Mouse (Mus musculus) stomach, embryonic 15.5 days (tissue): ENCODE results near the gene Ccdc127. TPM values are rescaled to one million over a fixed set of nuclear protein-coding genes. Genes with fewer than 3 reads are reported as not detected.

Experiments
- ATAC-seq: fragments of 200-750 bp; cut with Nextera tagmentation; 2 replicates; pipeline ENCODE4 v1.8.0; 2017; ENCODE audit warnings: low read depth, moderate number of reproducible peaks, moderate TSS enrichment; ENCODE audit not compliant: insufficient read depth, low FRiP score
- H3K27ac ChIP-seq: fragments of 300-500 bp; sonication (generic); 2 replicates; pipeline ENCODE4 v1.5.1; 2015; ENCODE audit warnings: mild to moderate bottlenecking, inconsistent platforms
- H3K27me3 ChIP-seq: fragments of 300-500 bp; sonication (generic); replicated peaks from 2 replicates; pipeline ENCODE4 v1.6.1; 2015; ENCODE audit warnings: inconsistent platforms
- H3K36me3 ChIP-seq: fragments of 300-500 bp; sonication (generic); 2 replicates; pipeline ENCODE4 v1.6.1; 2015; ENCODE audit warnings: inconsistent platforms
- H3K4me1 ChIP-seq: fragments of 300-500 bp; sonication (generic); 2 replicates; pipeline ENCODE4 v1.6.1; 2015; ENCODE audit warnings: inconsistent platforms
- H3K4me2 ChIP-seq: fragments of 300-500 bp; sonication (generic); 2 replicates; pipeline ENCODE4 v1.6.1; 2015; ENCODE audit warnings: mild to moderate bottlenecking, inconsistent platforms
- H3K4me3 ChIP-seq: fragments of 300-500 bp; sonication (generic); replicated peaks from 2 replicates; pipeline ENCODE4 v1.5.1; 2015; ENCODE audit warnings: inconsistent platforms
- H3K9ac ChIP-seq: fragments of 300-500 bp; sonication (generic); 2 replicates; pipeline ENCODE4 v1.6.1; 2015; ENCODE audit warnings: inconsistent platforms
- H3K9me3 ChIP-seq: fragments of 300-500 bp; sonication (generic); 2 replicates; pipeline ENCODE4 v1.6.1; 2016; ENCODE audit warnings: inconsistent platforms
- WGBS: fragments of 180-500 bp; shearing (Covaris S2); methylation state at CpG from one replicate; pipeline ENCODE4 v1.1.7; 2015; 5-methylcytosine and 5-hydroxymethylcytosine counted together
- microRNA counts: library from miRNA; unstranded; fragments of <30 nt; microRNA quantifications from one replicate; lab custom pipeline; 2016
- microRNA-seq: library from miRNA; unstranded; fragments of <30 nt; microRNA quantifications from one replicate; pipeline ENCODE4, GENCODE M21; 2016
- polyA plus RNA-seq: library from polyadenylated mRNA; unstranded; fragments of >200 nt; fragmentation: Nextera tagmentation; extraction: Ambion mirVana; gene quantifications from 2 replicates; pipeline ENCODE4 v1.2.1, GENCODE M21; 2015

The Ccdc127 gene
- polyA plus RNA-seq, 1 experiment from 2014 or later = 55.6 TPM

GRCm38 (mm10) chr13:74399298-74399839, 49.3 kb downstream of the Ccdc127 start, which contains the start of gene Ftl1-ps1:
Gene Ftl1-ps1, plus strand, starts transcription at chr13:74399694.
- Histone ChIP-seq H3K9ac (no peak within 1 kb of the TSS), H3K27me3 (no peaks in the 10 kb centered on the region), H3K9me3 (no peaks in the 10 kb centered on the region), H3K36me3 (no peaks in the 10 kb centered on the region), H3K4me1 (no peaks in the 10 kb centered on the region), H3K27ac (no peak within 1 kb of the TSS), H3K4me2 (no peak within 1 kb of the TSS), H3K4me3 (no peak within 1 kb of the TSS)
- no peak for ATAC-seq
- 19% methylated on average over 11 of the region's 11 CpGs for WGBS

MicroRNAs within 50 kb of the gene (microRNA counts, 519-probe panel; counts per million panel counts)
- not detected for microRNA mmu-miR-692 (lab: Ali Mortazavi, UCI)

Small RNA genes within 50 kb of the gene (microRNA-seq; reads per million reads assigned to microRNA genes)
- not detected for gene Mir692-3

Other genes starting within 250 kb of the Ccdc127 start
- 0.55 and 1.1 TPM in 2 replicates for gene Slc9a3, start 228.9 kb upstream of the Ccdc127 start, polyA plus RNA-seq
- gene Exoc3, start 141.6 kb upstream of the Ccdc127 start, polyA plus RNA-seq = 59.6 and 67.2 TPM in 2 replicates
- gene Ahrr, start 58.0 kb upstream of the Ccdc127 start, polyA plus RNA-seq = 0.50 and 0.52 TPM in 2 replicates
- gene Pdcd6, start 32.7 kb upstream of the Ccdc127 start, polyA plus RNA-seq = 150 and 153 TPM in 2 replicates
- 256 and 275 TPM in 2 replicates for gene Sdha, start within 50 bp of the Ccdc127 start, polyA plus RNA-seq
- gene Lrrc14b, start 13.7 kb downstream of the Ccdc127 start, polyA plus RNA-seq = not detected in 2 replicates
- gene Zfp72, start 40.5 kb downstream of the Ccdc127 start, polyA plus RNA-seq = 5.2 and 5.9 TPM in 2 replicates
- 76.2 and 338 TPM in 2 replicates for gene Ftl1-ps1, start 49.4 kb downstream of the Ccdc127 start, polyA plus RNA-seq
- 19.3 and 19.5 TPM in 2 replicates for gene Zfp825, start 143.7 kb downstream of the Ccdc127 start, polyA plus RNA-seq